Mouse (Mus musculus) C2C12 (cell line): ENCODE data around the gene Spesp1. TPM values are rescaled to one million over a fixed set of nuclear protein-coding genes. Genes with fewer than 3 reads are reported as not detected.
A peak's percentile ranks its signal among the peaks of the same experiment; 100 is the strongest.

Source experiments
- H3K27me3 ChIP-seq: one replicate; pipeline ENCODE4 v1.6.1; 2011; ENCODE audit not compliant: control insufficient read depth, insufficient read depth, insufficient read length
- H3K36me3 ChIP-seq: one replicate; pipeline ENCODE4 v1.6.1; 2011; ENCODE audit not compliant: control insufficient read depth, insufficient read depth
- H3K4me3 ChIP-seq: one replicate; pipeline ENCODE4 v1.5.1; 2011; ENCODE audit warnings: mild to moderate bottlenecking, control low read depth; ENCODE audit not compliant: poor library complexity, insufficient read depth, severe bottlenecking
- H3K79me2 ChIP-seq: one replicate; pipeline ENCODE4 v1.6.1; 2011; ENCODE audit not compliant: control insufficient read depth, insufficient read depth
- H3K79me3 ChIP-seq: one replicate; pipeline ENCODE4 v1.6.1; 2011; ENCODE audit warnings: low read depth, control low read depth
- H3ac ChIP-seq: one replicate; pipeline ENCODE3; 2011; ENCODE audit warnings: low read depth; ENCODE audit not compliant: control insufficient read depth, insufficient read length
- CEBPB ChIP-seq: IDR thresholded peaks from one replicate; pipeline ENCODE4 v1.6.1; 2011; ENCODE audit warnings: low read depth, mild to moderate bottlenecking, control low read depth, moderate library complexity
- CTCF ChIP-seq: IDR thresholded peaks from one replicate; pipeline ENCODE4 v1.5.1; 2011; ENCODE audit not compliant: control insufficient read depth, insufficient read depth, insufficient read length
- FOSL1 ChIP-seq: IDR thresholded peaks from one replicate; pipeline ENCODE4 v1.8.0; 2011; ENCODE audit warnings: mild to moderate bottlenecking, low read length; ENCODE audit not compliant: poor library complexity, insufficient read depth, severe bottlenecking
- MAX ChIP-seq: IDR thresholded peaks from one replicate; pipeline ENCODE4 v1.6.1; 2011; ENCODE audit warnings: mild to moderate bottlenecking, control low read depth
- MYOD1 ChIP-seq: IDR thresholded peaks from one replicate; pipeline ENCODE4 v1.6.1; 2011; ENCODE audit warnings: low read depth; ENCODE audit not compliant: control insufficient read depth, insufficient read length
- MYOG ChIP-seq: IDR thresholded peaks from one replicate; pipeline ENCODE4 v1.6.1; 2011; ENCODE audit not compliant: control insufficient read depth, insufficient read length; ENCODE audit errors: extremely low read depth
- USF1 ChIP-seq: IDR thresholded peaks from one replicate; pipeline ENCODE4 v1.6.1; 2011; ENCODE audit warnings: low read depth, mild to moderate bottlenecking, control low read depth, moderate library complexity
- polyA plus RNA-seq: library from polyadenylated mRNA; unstranded; fragments of >200 nt; fragmentation: generic; extraction: Trizol; gene quantifications from one replicate; pipeline ENCODE4 v1.2.1, GENCODE M21; 2012; ENCODE audit warnings: missing spikeins

The Spesp1 gene
- polyA plus RNA-seq, 1 experiment = not detected

DNA sequence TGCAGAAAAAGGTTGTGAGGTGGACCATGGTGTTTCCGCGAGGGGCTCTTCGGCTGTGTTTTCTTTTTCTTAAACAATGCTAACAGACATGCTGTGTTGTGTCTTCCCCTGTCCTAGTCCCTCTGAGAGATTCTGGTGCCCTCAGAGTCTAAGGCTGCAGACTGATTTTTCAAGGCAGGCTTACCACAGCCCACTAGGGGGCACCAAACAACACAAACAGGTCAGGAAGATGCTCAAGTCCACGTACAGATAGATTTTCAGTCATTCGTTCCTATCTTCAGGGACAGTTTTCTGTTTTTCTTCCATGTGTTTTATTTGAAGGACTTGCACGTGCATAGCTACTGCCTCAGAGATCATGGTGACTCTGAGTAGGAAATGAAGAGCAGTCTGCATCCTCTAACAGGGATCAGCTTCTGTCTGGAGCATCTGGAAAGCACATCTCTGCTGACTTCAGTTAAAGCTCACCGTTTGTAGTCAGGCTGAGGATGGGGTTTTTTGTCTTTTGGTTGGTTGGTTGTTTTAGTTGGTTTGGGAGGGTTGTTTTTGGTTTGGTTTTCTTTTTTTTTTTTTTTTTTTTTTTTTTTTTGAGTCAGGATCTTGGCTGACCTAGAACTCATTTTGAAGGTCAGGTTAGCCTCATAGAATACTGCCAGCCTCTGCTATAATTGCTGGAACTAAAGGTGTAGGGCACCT lies 13.1 kb upstream of the Spesp1 start:
- Histone ChIP-seq H3K79me3 (no peaks in the 10 kb centered on the region), H3K36me3 (no peaks in the 10 kb centered on the region), H3K27me3 (no peaks in the 10 kb centered on the region), H3ac (no peak overlapping the region), H3K79me2 (no peaks in the 10 kb centered on the region), H3K4me3 (no peak overlapping the region)
- TF ChIP-seq CTCF (peak; percentile 30), MYOG (no peak)

DNA sequence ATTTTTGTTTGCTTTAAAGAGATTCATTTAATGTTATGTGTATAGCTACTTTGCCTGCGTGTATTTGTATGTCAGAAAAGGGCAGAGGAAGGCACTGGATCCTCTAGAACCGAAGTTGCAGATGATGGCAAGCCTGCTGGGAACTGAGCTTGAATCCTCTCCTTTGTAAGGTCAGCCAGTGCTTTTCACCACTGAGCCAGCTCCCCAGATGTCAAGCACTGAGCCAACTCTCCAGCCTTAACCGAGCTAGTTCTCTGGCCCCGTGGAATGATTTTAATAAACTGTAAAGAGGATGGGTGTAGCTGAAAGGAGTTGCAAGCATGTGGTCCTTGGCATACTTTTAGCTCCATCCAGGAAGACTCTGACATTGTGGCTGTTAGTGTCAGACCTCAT lies 5.6 kb upstream of the Spesp1 start:
- H3K27me3 ChIP-seq = peaks cover 3% of the 10 kb centered on the region
- H3K79me3 ChIP-seq = no peaks in the 10 kb centered on the region
- TF ChIP-seq MYOG (no peak), FOSL1 (no peak), CEBPB (no peak), USF1 (no peak), CTCF (no peak), MYOD1 (no peak), MAX (no peak)
- H3K36me3 ChIP-seq = no peaks in the 10 kb centered on the region
- H3ac ChIP-seq = no peak overlapping the region
- H3K4me3 ChIP-seq = no peak overlapping the region
- no peaks in the 10 kb centered on the region for H3K79me2 ChIP-seq

DNA sequence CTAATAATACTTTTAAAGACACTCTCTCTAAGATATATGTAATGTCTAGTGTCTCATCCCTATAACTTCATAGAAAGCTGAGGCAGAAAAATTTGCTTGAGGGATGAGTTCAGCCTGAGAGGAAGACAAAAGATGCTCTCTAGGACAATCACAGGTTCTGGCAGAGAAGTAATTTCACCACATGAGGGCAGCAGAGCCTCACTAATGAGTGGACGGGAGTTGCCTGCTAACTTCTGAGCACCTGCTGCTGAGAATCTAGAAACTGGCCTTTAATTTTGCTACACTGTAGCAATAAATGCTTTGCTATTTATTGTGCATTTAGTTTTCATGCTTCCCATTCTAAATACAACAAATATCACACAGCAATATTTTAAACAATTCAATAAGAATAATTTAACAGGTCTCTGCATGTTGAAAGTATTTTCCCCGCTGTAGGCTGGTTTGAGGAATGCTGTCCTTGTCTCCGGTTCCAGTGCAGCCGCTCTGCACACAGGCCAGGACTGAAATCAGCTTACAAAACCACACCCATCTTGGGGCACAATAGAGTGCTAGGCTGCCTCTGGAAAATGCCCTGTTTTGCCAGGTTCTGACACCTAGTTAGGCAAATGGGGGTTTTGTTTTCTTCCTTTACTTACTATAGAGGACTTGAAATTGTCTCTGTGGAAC lies 5.1 kb upstream of the Spesp1 start:
- H3K27me3 ChIP-seq = peaks cover 3% of the 10 kb centered on the region
- no peak overlapping the region for H3K4me3 ChIP-seq
- H3K79me3 ChIP-seq = no peaks in the 10 kb centered on the region
- H3ac ChIP-seq = no peak overlapping the region
- no peaks in the 10 kb centered on the region for H3K36me3 ChIP-seq
- TF ChIP-seq CEBPB (no peak), MYOG (no peak), USF1 (no peak), MYOD1 (no peak), MAX (no peak), CTCF (no peak), FOSL1 (no peak)
- H3K79me2 ChIP-seq = no peaks in the 10 kb centered on the region

DNA sequence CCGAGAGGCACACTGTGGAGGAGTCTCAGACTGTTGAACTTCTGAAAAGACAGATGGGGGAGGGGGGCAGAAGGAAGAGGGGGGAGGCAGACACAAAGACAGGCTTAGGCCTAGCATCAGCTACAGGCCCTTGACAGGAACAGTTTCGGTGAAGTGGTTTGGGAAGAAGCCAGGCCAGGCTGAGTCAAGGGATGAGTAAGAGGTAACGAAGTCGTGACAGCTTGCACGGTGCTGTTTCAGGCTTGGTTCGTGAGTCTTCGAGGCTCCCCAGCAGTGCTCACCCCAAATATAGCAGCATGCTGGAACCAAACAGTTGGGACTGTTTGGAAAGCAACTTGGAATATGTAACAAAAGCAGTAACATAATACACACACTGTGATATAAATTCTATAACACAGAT lies 2.3 kb upstream of the Spesp1 start:
- no peaks in the 10 kb centered on the region for H3K79me2 ChIP-seq
- no peak overlapping the region for H3K4me3 ChIP-seq
- TF ChIP-seq USF1 = no peak
- peak; percentile 4 for TF ChIP-seq MYOD1
- no peak for TF ChIP-seq MAX
- no peak overlapping the region for H3ac ChIP-seq
- no peaks in the 10 kb centered on the region for H3K79me3 ChIP-seq
- H3K27me3 ChIP-seq = peaks cover 3% of the 10 kb centered on the region
- H3K36me3 ChIP-seq = no peaks in the 10 kb centered on the region

DNA sequence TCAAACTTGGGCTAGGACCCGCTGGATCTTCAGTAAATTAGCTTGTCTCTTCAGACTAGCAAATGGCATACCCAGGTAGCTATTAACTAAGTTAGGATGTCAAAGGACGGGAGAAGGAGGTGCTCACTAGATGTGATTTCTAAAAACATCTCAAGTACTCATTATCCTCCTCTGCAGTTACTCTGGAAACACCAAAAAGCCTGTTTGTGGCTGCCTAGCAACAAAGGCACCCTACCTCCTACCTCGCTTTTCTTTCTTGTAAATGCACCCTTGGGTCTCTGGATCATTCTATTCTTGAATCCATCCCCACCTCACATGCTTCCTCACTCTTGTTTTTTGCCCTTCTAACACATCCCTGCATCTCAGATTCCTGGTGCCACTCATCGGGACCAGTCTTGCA lies 5.1 kb downstream of the Spesp1 start:
- TF ChIP-seq FOSL1 = no peak
- TF ChIP-seq MAX = no peak
- no peak for TF ChIP-seq USF1
- TF ChIP-seq MYOD1 = no peak
- TF ChIP-seq MYOG = no peak
- TF ChIP-seq CEBPB = no peak
- no peak for TF ChIP-seq CTCF
- Histone ChIP-seq H3K27me3 (no peaks in the 10 kb centered on the region), H3K79me2 (no peaks in the 10 kb centered on the region), H3K79me3 (no peaks in the 10 kb centered on the region), H3K36me3 (no peaks in the 10 kb centered on the region), H3K4me3 (no peak overlapping the region), H3ac (no peak overlapping the region)

DNA sequence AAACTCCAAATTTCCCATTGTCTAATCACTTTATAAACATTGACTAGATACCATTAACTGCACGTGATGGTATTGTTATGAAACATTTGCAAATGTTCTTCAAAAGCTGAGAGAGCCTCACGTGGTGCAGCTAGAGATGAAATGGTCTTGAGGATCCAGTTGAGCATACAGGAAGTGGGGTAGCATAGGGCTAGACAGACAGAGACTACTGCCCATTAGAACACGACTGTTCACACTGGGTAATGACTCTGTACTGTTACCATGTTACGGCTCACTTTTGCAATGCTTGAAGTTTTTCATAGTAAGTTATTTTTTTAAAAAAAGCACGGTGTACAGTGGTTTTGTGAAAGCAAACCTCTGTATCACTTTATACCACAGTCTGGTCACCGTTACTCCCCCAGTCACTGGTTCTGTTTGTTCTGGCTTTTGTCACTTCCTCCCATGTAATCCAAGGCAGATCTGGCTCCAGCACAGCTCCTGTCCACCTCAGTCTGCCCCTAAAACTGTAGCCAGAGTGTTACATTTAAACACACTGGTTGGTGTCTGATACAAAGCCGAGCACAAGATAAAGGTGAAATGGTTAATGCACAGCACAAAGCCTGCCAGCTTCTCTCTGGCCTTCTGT lies 11.1 kb downstream of the Spesp1 start:
- Histone ChIP-seq H3K36me3 (no peaks in the 10 kb centered on the region), H3K27me3 (no peaks in the 10 kb centered on the region), H3K79me2 (no peaks in the 10 kb centered on the region), H3K79me3 (no peaks in the 10 kb centered on the region), H3ac (no peak overlapping the region), H3K4me3 (no peak overlapping the region)
- TF ChIP-seq USF1 (peak; percentile 67), CTCF (no peak)
